Mouse (Mus musculus) telencephalon, adult 2 months (tissue): Measurements from ENCODE around the gene Ccnd2.

Experiments used
- DNase-seq: peaks from one replicate; pipeline ENCODE4 v3.0.0-alpha.2; 2011; ENCODE audit warnings: low read depth, low spot score

Ccnd2 gene

DNA sequence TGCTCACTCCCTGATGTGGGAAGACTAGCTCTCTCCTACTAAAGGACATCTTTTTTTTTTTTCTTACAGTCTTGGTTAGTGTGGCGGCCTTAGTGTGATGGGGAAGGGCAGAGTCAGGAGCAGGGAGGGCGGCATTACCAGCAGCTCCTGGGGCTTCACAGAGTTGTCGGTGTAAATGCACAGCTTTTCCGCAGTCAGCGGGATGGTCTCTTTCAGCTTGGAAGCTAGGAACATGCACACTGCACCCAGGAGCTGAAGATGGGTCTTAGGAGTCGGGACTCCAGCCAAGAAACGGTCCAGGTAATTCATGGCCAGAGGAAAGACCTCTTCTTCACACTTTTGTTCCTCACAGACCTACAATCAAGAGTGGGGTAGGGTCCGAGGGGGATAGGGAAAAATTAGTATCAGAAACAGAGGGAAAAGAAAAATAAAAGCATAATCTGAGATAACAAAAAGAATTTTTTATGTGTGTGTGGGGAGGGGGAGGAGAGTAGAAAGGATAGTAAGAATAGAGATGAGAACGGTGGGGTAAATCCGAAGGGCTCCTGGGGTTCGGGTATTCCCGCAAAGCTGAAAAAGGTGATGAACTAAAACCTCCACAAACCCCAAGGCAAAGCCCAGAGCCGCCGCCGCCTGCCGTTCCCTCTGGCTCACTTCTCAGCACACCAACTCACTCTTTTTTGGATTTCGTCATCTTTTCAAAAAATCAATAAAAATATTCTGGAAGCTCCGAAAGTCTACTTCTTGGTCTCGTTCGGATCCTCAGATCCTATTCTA lies 3.3 kb downstream of the Ccnd2 start:
- no peak for DNase-seq

DNA sequence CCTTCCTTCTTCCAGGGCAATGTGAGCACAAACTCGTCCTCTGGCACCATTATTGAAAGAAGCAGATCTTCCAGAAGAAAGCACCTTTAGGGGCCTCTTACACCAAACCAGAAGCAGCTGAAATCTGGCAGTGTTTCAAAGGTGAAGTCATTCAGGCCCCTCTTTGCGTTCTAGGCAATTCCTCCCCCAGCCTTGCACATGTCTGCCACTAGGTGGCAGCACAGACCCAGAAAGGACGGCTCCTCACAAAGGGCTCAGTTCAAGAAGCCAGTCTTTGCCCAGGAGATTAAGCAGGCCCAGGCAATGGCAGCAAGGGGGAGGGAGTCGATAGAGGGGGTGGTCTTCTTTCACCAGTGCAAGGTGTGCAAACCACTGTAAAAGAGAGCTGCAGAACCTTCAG lies 4.3 kb downstream of the Ccnd2 start:
- no peak for DNase-seq

DNA sequence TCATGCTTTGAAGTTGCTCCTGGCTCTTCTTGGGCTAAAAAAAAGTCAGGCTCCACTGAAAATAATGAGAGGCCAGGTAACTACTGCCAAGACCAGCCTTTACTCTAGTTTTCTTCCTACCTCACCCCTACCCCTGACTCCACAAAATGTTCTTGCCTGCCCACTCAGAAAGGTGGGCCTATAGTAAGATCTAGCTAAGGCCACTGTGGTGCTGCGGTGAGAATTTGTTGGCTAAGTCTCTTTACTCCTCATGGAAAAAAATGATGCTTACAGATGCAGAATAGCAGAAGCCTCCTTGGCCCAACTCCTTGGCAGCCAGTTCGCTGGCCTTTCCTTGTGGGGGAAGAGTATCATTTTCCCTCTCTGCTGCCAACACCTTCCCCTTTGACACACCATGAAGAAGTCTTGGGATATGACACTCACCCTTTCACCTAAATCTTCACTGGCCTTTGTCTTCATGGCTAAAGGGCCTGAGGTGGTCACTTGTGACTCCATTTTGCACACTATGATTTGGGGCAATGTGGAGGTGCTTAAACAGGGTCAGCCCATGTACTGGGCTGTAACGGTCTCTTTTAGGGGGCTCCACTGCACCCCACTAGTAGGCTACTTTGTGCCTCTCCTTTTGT lies 5.6 kb downstream of the Ccnd2 start:
- no peak for DNase-seq

DNA sequence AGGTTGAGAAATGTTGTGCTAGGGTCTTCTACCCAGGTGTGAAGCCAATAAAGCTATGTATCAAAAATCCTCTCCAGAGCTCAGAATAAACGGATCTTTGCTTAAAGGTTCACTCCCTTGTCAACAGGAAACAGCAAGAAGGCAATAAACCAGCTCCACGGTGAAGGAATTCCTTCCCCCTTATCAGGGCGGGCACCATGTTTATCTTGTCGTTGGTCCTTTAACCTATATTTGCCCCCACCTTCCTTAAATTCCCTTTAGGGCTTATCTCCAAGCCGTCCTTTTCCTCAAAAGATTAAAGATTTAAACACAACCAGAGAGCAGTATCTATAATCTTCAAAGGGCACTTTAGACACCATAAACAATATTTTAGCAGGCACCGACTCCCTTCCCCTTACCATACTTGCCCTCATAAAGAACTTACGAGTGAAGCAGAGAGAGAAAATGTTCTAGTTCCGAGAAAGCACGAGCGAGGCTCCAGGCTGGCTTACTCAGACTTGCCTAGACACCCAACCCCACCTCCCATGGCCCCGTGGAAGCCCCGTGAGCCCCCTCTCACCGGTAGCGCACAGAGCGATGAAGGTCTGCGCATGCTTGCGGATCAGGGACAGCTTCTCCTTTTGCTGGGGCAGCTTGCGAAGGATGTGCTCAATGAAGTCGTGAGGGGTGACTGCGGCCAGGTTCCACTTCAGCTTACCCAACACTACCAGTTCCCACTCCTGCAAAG lies 6.4 kb downstream of the Ccnd2 start:
- no peak for DNase-seq

DNA sequence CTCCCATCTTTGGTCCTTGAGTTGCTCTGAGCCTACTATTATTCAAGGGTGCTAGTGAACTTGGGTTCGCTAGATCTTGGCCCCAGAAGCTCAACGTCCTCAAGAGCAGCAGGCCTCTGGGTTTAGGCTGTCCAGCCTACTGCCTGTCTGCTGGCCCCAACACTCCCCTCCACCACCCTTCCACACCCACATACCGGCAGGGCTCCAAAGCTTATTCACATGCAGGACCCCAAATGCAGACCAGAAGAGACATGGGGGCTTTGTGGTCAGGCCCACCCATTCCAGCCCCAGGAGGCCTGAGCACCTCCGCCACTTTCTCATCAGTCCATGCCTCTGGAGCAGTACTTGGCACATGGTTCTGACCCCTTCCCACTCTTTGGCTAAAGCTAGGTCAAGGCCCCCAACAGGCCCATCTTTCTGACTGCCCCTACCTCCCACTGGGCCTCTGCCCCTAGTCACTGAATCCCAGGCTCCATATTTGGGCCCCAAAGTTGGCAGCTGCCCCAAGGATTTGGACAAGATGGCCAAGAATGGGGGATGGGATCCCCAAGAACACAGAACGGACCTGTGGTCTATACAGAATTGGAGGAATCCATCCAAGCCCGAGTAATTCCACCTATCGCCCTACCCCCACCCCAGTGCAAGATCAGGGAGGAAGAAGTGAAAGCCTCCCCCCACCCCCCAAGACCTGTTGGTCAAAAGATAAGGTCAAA lies 8.3 kb downstream of the Ccnd2 start:
- no peak for DNase-seq

DNA sequence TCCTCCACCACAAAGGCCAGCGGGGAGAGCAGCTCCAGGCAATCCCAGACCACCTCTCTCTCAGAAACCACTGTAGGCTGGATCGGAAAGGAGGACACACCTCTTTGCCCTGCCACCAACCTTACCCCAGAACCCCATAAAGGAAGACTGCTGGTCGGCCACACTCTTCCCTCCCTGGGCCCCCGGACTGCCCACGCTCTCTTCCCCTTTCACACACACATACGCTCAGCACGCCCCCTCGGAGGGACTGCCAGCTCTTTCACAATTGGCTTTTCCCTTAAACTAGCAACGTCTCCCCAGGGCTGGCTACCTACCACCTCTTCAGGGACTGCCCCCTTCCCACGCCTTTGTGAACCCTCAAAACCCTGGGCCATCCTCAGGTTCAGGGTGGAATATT lies 8.9 kb downstream of the Ccnd2 start:
- no peak for DNase-seq

DNA sequence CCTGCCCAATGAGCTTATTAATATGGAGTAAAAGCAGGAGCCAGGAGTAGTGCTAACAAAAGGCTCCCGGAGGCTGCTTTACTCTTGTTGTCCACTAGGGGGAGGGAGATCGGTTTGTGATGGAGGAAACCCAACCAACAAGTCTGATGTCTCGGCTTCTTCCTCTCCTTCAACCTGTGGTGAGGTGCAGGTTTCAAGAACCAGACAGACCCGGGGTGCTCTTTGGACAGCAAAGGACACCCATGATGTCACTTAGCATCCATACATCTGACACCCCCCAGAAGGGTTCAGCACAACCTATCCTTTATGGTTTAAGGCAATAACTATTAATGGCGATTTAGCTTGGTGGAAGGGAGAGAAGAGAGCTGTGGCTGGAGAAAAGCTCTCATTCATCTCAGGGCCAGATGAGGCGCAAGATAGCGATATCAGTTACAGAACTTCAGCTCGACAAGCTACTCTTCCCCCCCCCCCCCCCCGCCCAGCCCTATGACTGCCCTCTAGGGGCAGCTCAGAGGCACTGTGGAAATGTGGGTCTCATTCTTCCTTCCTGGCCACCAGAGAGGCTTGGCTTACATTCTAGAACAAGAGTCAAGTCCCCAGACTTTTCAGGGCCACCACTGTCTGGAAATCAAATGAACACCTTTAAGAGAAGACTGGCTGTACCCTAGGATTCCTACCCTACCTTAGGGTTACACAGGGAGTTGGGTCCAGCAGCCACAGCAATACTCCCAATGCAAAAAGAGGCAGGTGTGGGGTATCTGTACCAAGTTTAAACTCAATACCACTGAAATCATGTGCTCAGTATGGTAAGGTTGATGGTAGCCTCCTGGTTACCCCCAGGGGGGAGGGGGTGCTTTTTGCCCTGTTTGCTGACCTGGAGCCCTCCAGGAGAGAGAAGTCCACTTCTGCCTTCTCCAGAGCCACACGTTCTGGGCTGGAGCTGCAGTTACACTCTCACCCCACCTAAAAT lies 9.6 kb downstream of the Ccnd2 start:
- DNase-seq, result no peak

DNA sequence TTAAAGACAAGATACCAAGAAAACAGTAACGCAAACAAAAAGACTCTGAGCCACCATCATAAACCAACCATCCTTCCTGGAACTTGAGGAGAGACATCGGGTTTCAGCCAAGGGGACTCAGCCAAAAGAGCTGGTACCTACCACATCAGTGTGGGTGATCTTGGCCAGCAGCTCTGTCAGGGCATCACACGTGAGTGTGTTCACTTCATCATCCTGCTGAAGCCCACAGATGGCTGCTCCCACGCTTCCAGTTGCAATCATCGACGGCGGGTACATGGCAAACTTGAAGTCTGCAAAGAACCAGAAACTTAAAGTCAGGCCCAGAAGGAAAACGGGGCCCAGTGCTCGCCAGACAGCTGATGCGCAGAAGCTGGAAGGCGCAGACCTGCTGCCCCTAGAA lies 13.0 kb downstream of the Ccnd2 start:
- no peak for DNase-seq

DNA sequence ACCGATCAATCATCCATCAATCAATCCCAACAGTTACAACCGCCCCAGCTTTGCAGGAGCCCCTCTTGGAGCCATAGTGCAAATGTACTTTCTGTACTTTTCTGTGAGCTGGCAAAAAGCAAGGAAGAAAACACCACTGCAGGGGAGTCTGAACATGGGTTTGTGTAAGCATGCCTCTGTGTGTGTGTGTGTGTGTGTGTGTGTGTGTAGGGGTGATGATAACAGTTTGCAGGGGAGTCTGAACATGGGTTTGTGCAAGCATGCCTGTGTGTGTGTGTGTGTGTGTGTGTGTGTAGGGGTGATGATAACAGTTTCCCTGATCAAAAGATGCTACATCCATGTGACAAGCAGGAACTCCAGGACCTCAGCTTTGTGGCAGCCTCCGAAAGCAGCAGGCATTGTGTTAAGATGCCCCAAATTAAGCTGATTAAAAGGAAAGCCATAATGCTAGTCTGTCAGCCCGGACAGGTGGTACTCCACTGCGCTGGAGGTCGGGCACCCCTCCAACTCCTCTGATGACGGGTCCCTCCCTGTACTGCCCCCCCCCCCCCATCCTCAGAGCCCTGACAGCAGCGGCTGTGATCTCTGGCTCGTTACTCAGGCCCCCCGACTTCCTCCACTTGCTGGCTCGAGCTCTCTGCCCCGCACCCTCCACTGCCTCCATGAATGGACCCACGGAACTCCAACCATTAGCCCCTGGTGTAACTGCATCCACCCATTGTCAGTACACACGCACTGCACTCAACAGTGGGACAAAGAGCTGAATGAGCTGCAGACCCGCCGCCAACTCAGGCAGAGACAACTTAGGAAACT lies 18.4 kb downstream of the Ccnd2 start:
- DNase-seq, result no peak

DNA sequence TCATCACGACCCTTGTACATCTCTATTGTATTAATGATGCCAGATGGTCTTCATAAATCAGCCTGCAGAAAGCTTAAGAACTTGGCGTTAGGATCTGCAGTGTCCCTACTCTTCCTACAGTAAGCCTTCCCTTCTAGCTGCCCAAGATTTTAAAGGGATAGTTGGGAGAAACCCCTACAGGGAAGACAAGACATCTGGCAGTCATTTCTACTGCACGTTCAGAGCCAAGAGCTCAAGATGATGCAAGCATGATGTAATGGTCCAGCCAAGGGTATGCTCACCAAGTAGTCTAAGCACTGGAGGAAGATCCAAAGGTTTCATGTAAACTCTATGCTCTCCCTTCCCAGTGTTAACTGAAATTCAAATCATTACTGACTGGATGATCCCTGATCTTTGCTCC lies 19.3 kb downstream of the Ccnd2 start:
- DNase-seq, result no peak

DNA sequence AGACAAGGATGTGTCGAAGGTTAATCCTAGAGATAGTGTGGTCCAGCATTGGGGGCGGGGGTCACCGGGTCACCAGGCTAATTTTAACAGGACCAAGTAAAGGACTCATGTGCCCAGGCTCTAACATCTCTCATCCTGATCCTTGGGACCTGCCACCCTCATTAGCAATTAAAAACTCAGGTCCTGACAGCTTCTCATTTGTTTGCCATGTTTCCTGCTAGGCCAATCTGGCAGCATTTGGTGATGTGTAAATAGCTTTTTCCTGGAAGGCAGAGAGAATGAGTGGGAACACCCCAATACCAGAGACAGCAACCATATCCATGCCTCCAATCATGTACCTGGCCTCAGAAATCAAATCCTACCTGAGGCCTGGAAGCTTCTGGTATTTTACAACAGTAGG lies 20.0 kb downstream of the Ccnd2 start:
- DNase-seq, result no peak

DNA sequence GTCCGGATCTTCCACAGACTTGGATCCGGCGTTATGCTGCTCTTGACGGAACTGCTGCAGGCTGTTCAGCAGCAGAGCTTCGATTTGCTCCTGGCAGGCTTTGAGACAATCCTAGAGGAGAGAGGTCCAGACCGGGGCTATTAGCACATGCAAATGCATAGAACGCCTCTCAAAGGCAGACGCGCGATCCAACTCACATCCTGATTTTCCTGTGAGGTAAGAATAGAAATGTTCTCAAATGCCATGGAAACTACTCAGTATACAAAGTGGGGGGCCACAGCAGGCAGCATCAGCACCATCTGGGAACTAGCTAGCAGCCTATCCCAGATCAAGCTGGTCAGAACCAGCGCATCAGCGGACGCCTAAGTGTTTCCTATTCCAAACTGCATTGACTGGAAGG lies 21.6 kb downstream of the Ccnd2 start:
- DNase-seq, result no peak

DNA sequence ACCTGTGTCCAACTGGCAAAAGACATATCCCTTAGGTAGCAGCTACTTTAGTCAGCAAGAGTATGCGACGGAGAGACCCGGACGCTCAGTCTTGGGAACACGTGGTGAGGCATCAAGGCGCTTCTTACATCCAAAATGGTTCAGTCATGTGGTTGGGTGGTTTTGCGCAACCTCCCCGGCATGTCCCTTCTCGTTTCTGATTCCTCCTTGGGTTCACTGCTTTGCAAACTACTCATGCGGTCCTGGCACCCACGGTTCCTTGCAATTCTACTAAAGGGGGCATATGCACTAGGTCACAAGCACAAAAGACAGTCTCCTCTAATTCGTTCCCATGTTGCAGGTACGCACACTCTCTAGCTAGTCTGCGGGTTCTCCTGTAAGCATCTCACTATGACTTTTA lies 22.3 kb downstream of the Ccnd2 start:
- DNase-seq, result no peak

DNA sequence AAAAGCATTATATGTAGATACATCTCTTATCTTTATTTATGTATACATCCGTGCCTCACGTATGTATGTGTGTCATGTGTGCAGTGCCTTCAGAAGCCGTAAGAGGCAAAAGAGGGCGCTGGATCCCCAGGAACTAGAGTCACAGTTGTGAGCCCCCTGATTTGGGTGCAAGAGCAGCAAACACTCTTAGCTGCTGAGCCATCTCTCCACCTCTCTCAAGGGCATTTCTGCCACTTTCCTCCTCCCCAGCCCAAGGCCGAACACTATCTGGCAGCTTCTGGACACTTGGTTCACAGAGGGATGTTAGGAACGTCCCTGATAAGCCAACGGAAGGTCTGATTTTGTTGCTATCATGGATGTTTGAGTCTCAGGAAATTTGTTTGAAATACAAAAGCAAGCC lies 28.5 kb downstream of the Ccnd2 start:
- DNase-seq, result no peak

DNA sequence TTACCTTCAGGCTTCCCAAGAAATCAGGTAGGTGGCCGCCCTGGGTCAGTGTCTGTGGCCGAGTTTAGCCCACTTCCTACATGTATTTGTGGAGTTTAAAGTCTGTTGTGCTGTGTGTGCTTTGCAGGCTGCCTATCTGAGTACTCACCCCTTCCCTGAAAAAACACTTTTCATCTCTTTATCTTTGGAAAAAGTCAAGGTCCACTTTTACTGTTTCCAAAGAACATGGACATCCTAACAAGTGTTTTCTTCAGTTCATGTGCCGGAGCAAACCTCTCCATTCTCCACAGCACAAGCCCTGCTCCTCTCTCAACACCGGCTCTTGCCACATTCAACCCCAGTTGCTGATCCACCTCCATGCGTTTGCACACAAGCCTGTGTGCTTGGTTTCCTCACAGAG lies 29.0 kb downstream of the Ccnd2 start:
- no peak for DNase-seq

DNA sequence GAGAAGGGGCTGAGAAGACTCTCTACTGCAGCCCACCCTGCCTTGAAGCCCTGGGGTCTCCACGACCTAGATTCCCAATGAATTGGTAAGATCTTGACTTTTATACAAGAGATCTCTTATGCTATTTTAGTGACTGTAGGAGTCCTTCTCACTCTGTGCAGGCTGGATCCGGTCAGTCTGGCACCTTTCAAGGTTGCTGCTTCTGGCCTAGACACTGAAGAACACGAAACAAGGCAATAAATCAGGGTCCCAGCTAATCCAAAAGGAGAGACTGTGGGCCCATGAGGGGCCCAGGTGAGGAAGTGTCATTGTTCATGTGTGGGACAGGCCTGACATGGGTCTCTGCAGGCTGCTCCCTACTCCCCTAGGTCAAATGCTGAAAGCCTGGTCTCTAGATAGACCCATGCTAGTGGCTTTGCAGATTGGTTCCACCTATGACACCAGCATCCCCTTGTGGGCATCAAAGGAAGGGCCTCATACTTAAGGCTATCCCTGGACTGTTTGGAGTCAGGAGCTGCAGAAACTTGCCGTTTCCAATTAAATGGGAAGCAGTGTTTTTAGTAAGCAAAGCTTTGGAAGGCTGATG lies 29.7 kb downstream of the Ccnd2 start:
- DNase-seq, result no peak

DNA sequence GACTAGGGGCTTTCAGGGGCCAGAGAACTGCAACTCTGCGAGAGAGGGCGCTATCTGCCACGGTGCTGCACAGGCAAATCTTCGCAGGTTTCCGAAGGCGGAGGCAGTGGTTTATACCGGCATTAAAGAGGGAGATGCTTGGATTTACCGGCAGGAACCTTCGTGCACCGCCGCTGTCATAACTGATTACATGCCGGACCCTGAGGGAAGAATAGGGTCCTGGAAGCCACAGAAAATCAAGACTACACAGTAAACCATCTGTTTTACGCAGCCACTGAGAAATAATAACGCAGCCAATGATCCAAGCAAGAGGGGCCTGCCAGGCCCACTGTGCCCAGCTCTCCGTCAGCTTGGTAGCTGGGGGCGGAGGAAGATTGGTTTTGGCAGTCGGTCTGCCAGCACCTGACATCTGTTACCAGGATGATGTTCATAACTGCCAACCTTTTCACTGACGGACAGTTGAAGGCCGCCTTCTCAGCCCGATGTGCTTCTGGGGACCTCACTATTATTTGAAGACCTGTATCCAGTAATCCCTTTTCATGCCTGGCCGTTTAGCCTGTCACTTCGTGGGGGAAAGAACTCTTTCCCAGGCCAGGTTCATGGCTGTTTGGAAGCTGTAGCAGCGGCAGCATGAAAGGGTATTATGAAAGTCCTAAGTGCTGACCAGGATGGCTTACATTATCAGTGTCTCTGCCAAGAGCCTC lies 37.1 kb downstream of the Ccnd2 start:
- no peak for DNase-seq

DNA sequence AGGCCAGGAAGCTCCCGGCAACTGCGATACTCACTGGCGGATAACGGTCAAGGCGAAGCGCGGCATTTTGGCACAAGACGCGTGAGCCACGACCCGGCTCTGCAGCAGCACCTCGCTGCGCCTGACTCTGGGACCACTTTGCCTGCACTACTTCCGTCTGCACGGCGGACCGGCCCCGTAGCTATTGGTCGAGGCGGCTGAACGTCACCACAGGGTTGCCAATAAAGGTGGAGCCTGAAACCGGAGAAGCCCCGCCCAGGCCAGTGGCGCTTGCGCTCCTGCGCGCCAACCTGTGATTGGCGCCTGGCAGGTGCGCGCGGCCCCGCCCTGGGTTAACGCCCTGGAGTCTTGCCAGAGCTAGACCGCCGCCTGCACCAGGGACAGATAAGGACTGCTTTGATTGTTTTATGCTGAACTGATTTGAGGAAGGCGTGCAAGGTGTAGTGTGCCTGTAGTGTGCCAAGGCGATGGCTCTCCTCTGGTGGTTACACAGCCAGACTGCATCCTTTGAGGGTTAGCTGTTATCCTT lies 42.5 kb downstream of the Ccnd2 start, which contains the start of gene Tigar:
Gene Tigar (minus strand): TSS at position 156 of the 529 bp plus-strand sequence.
- DNase-seq, result peak; percentile 89
